Mouse (Mus musculus): ENCODE results near the gene Grip1.

Grip1 gene

GRCm38 (mm10) chr10:119756271-119756670 lies 302.6 kb downstream of the Grip1 start:
- no peak for DNase-seq (ENCODE audit: low spot score in 2 of 2)

DNA sequence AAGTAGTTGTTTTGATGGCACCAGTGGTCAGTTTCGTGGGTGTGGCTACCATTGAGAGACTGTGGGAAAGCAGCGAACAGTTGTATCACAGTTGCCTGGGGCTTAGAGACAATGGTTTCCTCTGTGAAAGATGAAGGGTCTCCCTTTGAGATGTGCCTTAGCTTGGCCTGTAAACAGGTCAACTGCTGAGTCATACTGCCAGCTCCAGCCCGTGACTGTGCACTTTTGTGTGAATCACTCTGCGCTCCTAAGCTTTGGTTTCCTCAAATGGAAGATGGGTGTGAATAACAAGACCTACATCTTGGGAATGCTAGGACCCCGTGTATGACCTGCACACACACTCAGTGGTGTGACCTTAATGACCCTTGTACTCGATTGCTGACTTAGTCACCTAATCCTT lies 303.6 kb downstream of the Grip1 start:
- DNase-seq (ENCODE audit: low spot score in 2 of 2): no peak

GRCm38 (mm10) chr10:119761451-119762367 lies 308.1 kb downstream of the Grip1 start:
- DNase-seq (ENCODE audit: low spot score in 2 of 2): no peak

- no peak for DNase-seq (ENCODE audit: low spot score in 2 of 2)
Measured at GRCm38 (mm10) chr10:119778871-119779270, 325.2 kb downstream of the Grip1 start.

DNA sequence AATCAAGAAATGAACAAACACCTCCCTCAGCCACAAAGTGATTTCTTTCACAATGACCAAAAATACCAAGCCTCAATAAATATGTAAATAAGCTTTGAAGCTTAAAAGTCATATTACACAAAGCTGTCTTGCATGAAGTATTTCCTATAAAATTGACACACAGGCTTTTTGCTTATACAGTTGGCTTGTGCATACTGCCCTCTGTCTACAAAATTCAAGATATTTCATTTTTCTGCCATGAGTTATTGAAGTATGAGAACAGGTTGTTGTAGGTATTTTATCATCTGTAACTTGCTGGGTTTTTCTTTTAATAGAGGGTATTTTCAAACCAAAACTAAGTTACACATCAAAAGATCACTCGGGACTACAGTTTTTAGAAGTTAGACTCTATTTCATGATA lies 326.0 kb downstream of the Grip1 start:
- no peak for DNase-seq (ENCODE audit: low spot score in 2 of 2)

- no peak for DNase-seq (ENCODE audit: low spot score in 2 of 2)
Measured at GRCm38 (mm10) chr10:119790507-119790906, 336.9 kb downstream of the Grip1 start.

DNA sequence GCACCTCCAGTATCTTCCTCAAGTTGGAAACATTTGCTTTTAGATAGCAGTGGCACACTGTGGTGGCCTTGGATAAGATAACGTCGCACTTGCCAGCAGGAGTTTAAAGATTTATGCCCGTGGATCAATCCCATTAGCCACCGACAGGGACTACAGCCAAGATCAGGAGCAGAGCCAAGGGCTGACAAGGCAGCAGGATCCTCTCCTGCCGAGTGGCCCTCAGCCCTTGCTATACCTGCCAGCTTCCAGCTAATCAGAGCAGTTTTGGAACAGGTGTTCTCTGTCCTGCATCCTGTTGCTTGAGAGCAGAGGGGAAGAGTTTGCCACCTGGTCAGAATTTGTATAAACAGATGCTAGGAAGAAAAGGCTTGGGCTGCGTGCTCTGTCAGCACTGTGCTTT lies 348.8 kb downstream of the Grip1 start:
- DNase-seq (ENCODE audit: low spot score in 2 of 2): no peak

- peak in 1 of 2 experiments; percentile 24 for DNase-seq (ENCODE audit: low spot score in 2 of 2)
Measured at GRCm38 (mm10) chr10:119803633-119804422, 350.2 kb downstream of the Grip1 start.

- no peak for DNase-seq (ENCODE audit: low spot score in 2 of 2)
Measured at GRCm38 (mm10) chr10:119804423-119804814, 350.8 kb downstream of the Grip1 start.

GRCm38 (mm10) chr10:119805082-119805481 lies 351.5 kb downstream of the Grip1 start:
- no peak for DNase-seq (ENCODE audit: low spot score in 2 of 2)

DNA sequence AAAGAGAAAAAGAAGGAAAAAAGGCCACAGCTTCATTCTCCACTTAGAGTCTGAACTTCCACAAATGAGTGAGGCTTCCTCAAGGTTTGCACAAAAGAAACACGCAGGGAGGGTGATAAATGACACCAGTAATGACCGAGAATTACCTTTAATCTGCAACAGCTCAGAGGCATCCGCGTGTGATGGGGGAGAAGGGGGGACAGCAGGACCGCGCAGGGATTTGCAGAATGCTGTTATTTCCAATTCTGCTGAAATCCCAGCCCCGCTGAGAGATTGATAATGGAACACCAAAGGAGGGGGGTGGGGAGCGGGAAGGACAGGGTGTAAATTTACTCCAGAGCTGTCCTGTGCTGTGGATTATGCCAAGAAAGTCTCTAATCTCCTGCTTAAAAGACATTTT lies 352.5 kb downstream of the Grip1 start:
- DNase-seq (ENCODE audit: low spot score in 2 of 2): no peak

- no peak for DNase-seq (ENCODE audit: low spot score in 2 of 2)
Measured at GRCm38 (mm10) chr10:119808384-119808783, 354.8 kb downstream of the Grip1 start.

DNA sequence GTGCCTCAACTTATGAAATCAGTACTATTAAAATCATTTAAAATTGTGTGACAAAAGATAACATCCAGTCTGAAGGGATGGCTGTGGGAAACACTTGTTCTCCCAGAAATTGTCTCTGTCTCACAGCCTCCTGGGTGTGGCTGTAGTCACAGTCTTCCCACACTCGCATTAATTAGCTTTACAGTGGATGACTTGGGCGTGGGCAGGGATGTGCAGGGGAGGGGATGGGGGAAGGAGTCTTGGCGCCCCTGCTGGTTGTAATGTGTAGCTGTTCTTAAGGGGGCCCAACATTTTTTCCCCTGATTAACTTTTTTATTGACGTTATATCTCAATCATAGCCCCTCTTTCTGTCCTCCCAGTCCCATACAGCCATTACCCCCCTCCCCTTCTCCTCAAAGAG lies 360.5 kb downstream of the Grip1 start:
- DNase-seq (ENCODE audit: low spot score in 2 of 2): no peak

- no peak for DNase-seq (ENCODE audit: low spot score in 2 of 2)
Measured at GRCm38 (mm10) chr10:119816001-119816400, 362.4 kb downstream of the Grip1 start.

GRCm38 (mm10) chr10:119818381-119818780 lies 364.8 kb downstream of the Grip1 start:
- DNase-seq (ENCODE audit: low spot score in 2 of 2): no peak

DNA sequence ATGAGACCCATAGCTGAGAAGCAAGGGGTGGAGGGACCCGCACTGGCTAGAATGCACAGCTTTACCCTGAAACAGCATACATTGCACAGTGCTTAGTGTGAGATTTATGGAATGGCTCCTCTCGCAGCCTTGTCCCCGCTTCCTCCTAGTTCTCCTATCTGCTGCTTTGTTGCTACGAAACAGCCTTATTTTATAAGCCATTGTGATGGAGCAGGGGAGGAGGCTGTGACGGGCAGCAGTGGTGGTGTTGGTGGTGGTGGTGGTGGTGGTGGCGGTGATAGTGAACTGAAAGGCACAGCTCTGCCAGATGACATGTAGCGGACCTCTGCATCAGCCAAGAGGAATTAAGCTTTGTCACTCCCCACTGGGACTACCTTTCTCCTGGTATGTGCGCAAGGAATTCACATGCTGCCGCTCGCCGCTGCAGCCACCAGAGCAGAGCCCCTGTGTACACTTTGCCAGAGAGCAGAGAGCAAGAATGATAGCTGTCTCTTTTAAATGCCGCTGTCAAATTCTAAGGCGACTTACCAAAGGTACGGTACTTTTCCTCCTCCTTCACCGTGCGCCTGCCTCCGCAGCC lies 365.6 kb downstream of the Grip1 start:
- DNase-seq (ENCODE audit: low spot score in 2 of 2): peak in 1 of 2 experiments; percentile 22

- no peak for DNase-seq (ENCODE audit: low spot score in 2 of 2)
Measured at GRCm38 (mm10) chr10:119819740-119820139, 366.1 kb downstream of the Grip1 start.

- DNase-seq (ENCODE audit: low spot score in 2 of 2): no peak
Measured at GRCm38 (mm10) chr10:119820428-119820827, 366.8 kb downstream of the Grip1 start.

GRCm38 (mm10) chr10:119823691-119824090 lies 370.1 kb downstream of the Grip1 start:
- no peak for DNase-seq (ENCODE audit: low spot score in 2 of 2)

DNA sequence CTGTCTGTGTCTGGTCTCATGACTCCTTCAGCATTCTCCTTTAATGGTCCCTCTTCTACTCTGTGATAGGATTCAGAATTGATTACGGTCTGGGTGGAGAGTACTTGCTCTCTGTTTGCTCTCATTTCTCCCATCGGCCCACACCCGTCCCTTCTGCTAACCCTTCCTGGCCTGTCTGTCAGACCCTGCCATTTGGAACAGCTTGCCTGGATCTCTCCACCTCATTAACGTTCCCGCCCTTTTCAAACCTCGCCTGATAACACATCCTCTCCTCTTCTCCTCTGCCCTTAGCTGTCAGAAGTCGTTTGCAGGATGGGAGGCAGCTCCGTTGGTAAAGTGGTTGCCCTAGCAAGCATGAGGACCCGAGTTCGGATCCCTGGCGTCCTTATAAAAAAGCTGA lies 370.9 kb downstream of the Grip1 start:
- DNase-seq (ENCODE audit: low spot score in 2 of 2): no peak

DNA sequence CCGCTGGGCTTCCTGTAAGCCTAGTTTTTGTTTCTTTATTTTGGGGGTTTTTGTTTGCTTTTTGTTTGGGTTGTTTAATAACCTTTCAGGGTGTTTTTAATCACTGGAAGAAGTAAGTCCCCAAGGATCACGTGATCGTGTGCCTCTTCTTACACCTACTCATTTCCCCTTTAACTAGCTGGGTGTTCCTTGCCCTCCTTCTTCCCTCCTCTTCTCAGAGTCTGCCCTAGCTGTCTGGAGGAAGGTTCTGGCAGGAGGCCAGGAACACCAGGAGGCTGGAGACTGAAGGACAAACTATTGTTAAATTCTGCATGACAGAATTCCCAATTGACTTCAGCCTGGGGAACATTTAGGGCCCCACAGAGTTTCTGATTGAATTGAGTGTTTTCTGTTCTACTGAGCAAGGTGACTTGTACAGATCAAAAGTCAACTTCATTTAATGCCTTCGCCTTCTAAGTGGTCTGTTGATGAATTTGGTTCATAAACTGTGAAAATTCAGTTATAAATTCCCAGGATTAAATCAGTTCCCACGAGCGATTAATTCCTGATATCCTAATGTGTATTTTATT lies 376.8 kb downstream of the Grip1 start:
- no peak for DNase-seq (ENCODE audit: low spot score in 2 of 2)

- no peak for DNase-seq (ENCODE audit: low spot score in 2 of 2)
Measured at GRCm38 (mm10) chr10:119831086-119831485, 377.5 kb downstream of the Grip1 start.
